Mouse (Mus musculus): Measurements from ENCODE around the gene Abhd6.

- no peak for TF ChIP-seq CTCF (IDR thresholded peaks at IDR 0.05; ENCODE audit: low read depth)
- TF ChIP-seq EP300 (optimal IDR thresholded peaks at IDR 0.05): no peak
Observed at GRCm38 (mm10) chr14:8056076-8056475, 53.4 kb downstream of the Abhd6 start.
